Mouse (Mus musculus) bone marrow macrophage, adult 2 months (primary cell): Measurements from ENCODE around the gene Il6ra. TPM values are rescaled to one million over a fixed set of nuclear protein-coding genes. Genes with fewer than 3 reads are reported as not detected.
A peak's percentile ranks its signal among the peaks of the same experiment; 100 is the strongest.

ENCODE experiments used
- H3K27ac ChIP-seq: 2 replicates; pipeline ENCODE4 v1.5.1; 2012; ENCODE audit warnings: low read depth, low read length; ENCODE audit not compliant: insufficient read depth
- H3K4me1 ChIP-seq: 2 replicates; pipeline ENCODE4 v1.6.1; 2012; ENCODE audit warnings: low read length; ENCODE audit not compliant: control insufficient read depth, insufficient read depth
- H3K4me3 ChIP-seq: 2 replicates; pipeline ENCODE4 v1.5.1; 2012; ENCODE audit warnings: mild to moderate bottlenecking, low read length, moderate library complexity; ENCODE audit not compliant: insufficient read depth
- CTCF ChIP-seq: IDR thresholded peaks from 2 replicates; pipeline ENCODE4 v1.5.1; 2012; ENCODE audit warnings: low read depth, mild to moderate bottlenecking, low read length, moderate library complexity
- POLR2A ChIP-seq: IDR thresholded peaks from 2 replicates; pipeline ENCODE4 v1.6.1; 2012; ENCODE audit warnings: mild to moderate bottlenecking, low read depth, low read length, borderline replicate concordance
- polyA plus RNA-seq: library from polyadenylated mRNA; stranded (reverse); fragments of >200 nt; gene quantifications from 2 replicates; pipeline ENCODE4 v1.2.4, GENCODE M21; 2012; ENCODE audit not compliant: missing spikeins, insufficient read depth, insufficient read length

Gene Il6ra
- polyA plus RNA-seq, 1 experiment: 82.0 TPM

- H3K4me1 ChIP-seq: peaks cover 8% of the 10 kb centered on the region
- H3K4me3 ChIP-seq: no peak overlapping the region
- H3K27ac ChIP-seq: no peak overlapping the region
- TF ChIP-seq CTCF (peak; percentile 49), POLR2A (no peak)
Measured at GRCm38 (mm10) chr3:89817056-89817455, 95.9 kb downstream of the Il6ra start.

Other genes with a start within 250 kb of the Il6ra start
- 57.9 and 61.1 TPM in 2 replicates for gene Adar, start 198.2 kb downstream of the Il6ra start, polyA plus RNA-seq
- gene Chrnb2, start 148.6 kb downstream of the Il6ra start, polyA plus RNA-seq: 0.41 and 0.52 TPM in 2 replicates
- 139 and 145 TPM in 2 replicates for gene Ube2q1, start 139.6 kb downstream of the Il6ra start, polyA plus RNA-seq
- gene She, start 81.8 kb downstream of the Il6ra start, polyA plus RNA-seq: not detected in 2 replicates
- gene Atp8b2, start 50.3 kb upstream of the Il6ra start, polyA plus RNA-seq: 17.7 and 28.7 TPM in 2 replicates
- gene Hax1, start 85.6 kb upstream of the Il6ra start, polyA plus RNA-seq: 96.5 and 113 TPM in 2 replicates
- 84.4 and 85.5 TPM in 2 replicates for gene 4933434E20Rik, start 138.4 kb upstream of the Il6ra start, polyA plus RNA-seq
- gene Ubap2l, start 139.4 kb upstream of the Il6ra start, polyA plus RNA-seq: 200 and 228 TPM in 2 replicates
- 739 and 786 TPM in 2 replicates for gene Tpm3, start 159.5 kb upstream of the Il6ra start, polyA plus RNA-seq
- gene Nup210l, start 190.9 kb upstream of the Il6ra start, polyA plus RNA-seq: 0.28 and 0.69 TPM in 2 replicates